Comparison of ENCODE assay signal across 8 mouse cellular contexts in the genomic region with DNA sequence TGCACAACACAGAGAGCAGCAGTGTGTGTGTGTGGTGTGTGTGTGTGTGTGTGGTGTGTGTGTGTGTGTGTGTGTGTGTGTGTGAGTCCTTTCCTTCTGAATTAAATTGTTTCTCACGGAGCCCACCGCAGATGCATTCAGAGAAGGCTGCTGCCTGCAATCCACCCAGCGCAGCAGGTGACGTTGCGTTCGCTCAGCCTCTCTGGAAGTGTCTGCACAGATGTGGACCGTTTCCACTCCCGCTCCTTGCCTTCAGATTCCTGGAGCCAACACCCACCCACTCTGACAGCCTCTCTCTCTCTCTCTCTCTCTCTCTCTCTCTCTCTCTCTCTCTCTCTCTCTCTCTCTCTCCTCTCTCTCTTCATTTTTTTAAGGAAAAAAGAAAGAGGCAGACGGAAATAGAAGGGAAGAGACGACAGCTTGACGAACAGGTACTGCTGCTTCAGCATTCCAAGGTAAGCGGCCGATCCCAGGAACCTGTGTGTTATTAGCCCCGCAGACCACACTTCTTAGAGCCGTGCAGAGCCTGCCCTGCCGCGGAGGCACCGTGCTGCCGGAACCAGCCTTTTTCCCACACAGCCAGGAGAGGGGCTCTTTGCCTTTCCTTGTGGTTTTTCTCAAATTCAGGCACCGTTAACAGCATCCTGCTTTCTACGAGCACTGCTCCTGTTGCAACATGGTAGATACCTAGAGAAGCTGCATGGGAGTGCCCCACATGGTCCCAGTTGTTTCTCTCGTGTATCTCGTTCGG.
DNase-seq lines count a peak whose midpoint lies in the region; ATAC-seq and TF ChIP-seq lines count a peak whose summit lies in the region.

No protein-coding gene starts in this region.

- H3K27ac ChIP-seq in layer of hippocampus, adult 2 months = peak overlapping the region; percentile 78
- H3K27ac ChIP-seq in hindbrain, embryonic 14.5 days = peak overlapping the region; percentile 86
- H3K27ac ChIP-seq in liver, embryonic 11.5 days (ENCODE audit: low read depth, low read length) = no peak overlapping the region

- H3K9me3 ChIP-seq in hindbrain, embryonic 14.5 days (ENCODE audit: control insufficient read depth, low read length) = no peaks in the 10 kb centered on the region
- H3K9me3 ChIP-seq in liver, embryonic 11.5 days (ENCODE audit: control insufficient read depth, low read length) = no peaks in the 10 kb centered on the region

- H3K4me1 ChIP-seq in hindbrain, embryonic 14.5 days (replicated peaks; ENCODE audit: control insufficient read depth, insufficient read depth, low read length) = peaks cover 11% of the 10 kb centered on the region; the same call in 1 of the 2 replicates
- no peaks in the 10 kb centered on the region; the same call in 1 of the 2 replicates for H3K4me1 ChIP-seq in liver, embryonic 11.5 days (replicated peaks; ENCODE audit: control insufficient read depth, insufficient read depth, low read length)

- no peak for DNase-seq in layer of hippocampus, adult 2 months (ENCODE audit: low spot score in 2 of 2)
- DNase-seq in layer of hippocampus, adult 11-12 months (ENCODE audit: low spot score) = no peak
- DNase-seq in embryo, embryonic 11 days = peak; percentile 44
- DNase-seq in hindbrain, embryonic 14.5 days (ENCODE audit: low spot score) = peak; percentile 53
- no peak for DNase-seq in liver, embryonic 11.5 days (ENCODE audit: low spot score)
- peak; percentile 64 to 79 for DNase-seq in right cerebral cortex, postnatal 36 days (ENCODE audit: low spot score in 2 of 2)
- no peak for DNase-seq in ovary, adult 18-20 months (ENCODE audit: low spot score)
- no peak for DNase-seq in thymus, postnatal 10 days (ENCODE audit: low spot score in 2 of 2)

- 24% methylated on average over 24 of the region's 24 CpGs for WGBS in hindbrain, embryonic 14.5 days
- 34% methylated on average over 24 of the region's 24 CpGs for WGBS in liver, embryonic 11.5 days

- no peak for TF ChIP-seq CTCF in layer of hippocampus, adult 2 months (conservative IDR thresholded peaks at IDR 0.05)

- peak overlapping the region; percentile 49 for H3K4me3 ChIP-seq in layer of hippocampus, adult 2 months
- peak overlapping the region; percentile 38 for H3K4me3 ChIP-seq in hindbrain, embryonic 14.5 days (replicated peaks; ENCODE audit: low read length)
- H3K4me3 ChIP-seq in liver, embryonic 11.5 days (ENCODE audit: low read depth, low read length) = no peak overlapping the region

- H3K27me3 ChIP-seq in hindbrain, embryonic 14.5 days (ENCODE audit: control insufficient read depth, insufficient read depth, low read length) = no peaks in the 10 kb centered on the region
- 0 out of 2 replicates have a peak, but pooled peaks cover 2% of the 10 kb centered on the region for H3K27me3 ChIP-seq in liver, embryonic 11.5 days (replicated peaks; ENCODE audit: control insufficient read depth, insufficient read depth, low read length)

- H3K36me3 ChIP-seq in hindbrain, embryonic 14.5 days (replicated peaks; ENCODE audit: control insufficient read depth, insufficient read depth) = no peaks in the 10 kb centered on the region
- H3K36me3 ChIP-seq in liver, embryonic 11.5 days (ENCODE audit: control insufficient read depth, insufficient read depth, low read length) = no peaks in the 10 kb centered on the region

- H3K4me2 ChIP-seq in hindbrain, embryonic 14.5 days (replicated peaks) = peak overlapping the region; percentile 69
- H3K4me2 ChIP-seq in liver, embryonic 11.5 days = peak overlapping the region; percentile 48

- H3K9ac ChIP-seq in hindbrain, embryonic 14.5 days = peak overlapping the region; percentile 68
- no peak overlapping the region for H3K9ac ChIP-seq in liver, embryonic 11.5 days (ENCODE audit: low read depth, low read length)

- ATAC-seq in hindbrain, embryonic 14.5 days (ENCODE audit: low FRiP score) = peak; percentile 89
- ATAC-seq in liver, embryonic 11.5 days (replicated peaks; ENCODE audit: low FRiP score) = no peak

Comparison
In these comparisons a context has a peak if more than half of its experiments do, and no peak if none do; other contexts are left out.
1. DNase-seq: peak in embryo, embryonic 11 days (single experiment), hindbrain, embryonic 14.5 days (single experiment) and right cerebral cortex, postnatal 36 days (2 of 2); none in layer of hippocampus, adult 2 months (0 of 2), layer of hippocampus, adult 11-12 months (single experiment), liver, embryonic 11.5 days (single experiment), ovary, adult 18-20 months (single experiment) and thymus, postnatal 10 days (0 of 2).